ENCODE assay signal across 8 mouse cellular contexts in genomic region chr6:32018105-32018446, GRCm38 (mm10). TPM values are rescaled to one million over a fixed set of nuclear protein-coding genes. Genes with fewer than 3 reads are reported as not detected.
DNase-seq lines count a peak whose midpoint lies in the region; ATAC-seq lines count a peak whose summit lies in the region.

No protein-coding gene starts in this region.

- DNase-seq in layer of hippocampus, postnatal 36 days: peak; percentile 23 to 30
- no peak for DNase-seq in layer of hippocampus, adult 9-10 months (ENCODE audit: low spot score)
- peak; percentile 62 for DNase-seq in brain, adult 2 months (ENCODE audit: low read depth, low spot score)
- DNase-seq in gastrocnemius, postnatal 25 days: peak; percentile 27
- DNase-seq in kidney, postnatal 36 days: peak; percentile 52 to 66
- no peak for DNase-seq in left cerebral cortex, postnatal 25 days (ENCODE audit: low spot score in 2 of 2)
- DNase-seq in thymus, postnatal 10 days (ENCODE audit: low spot score in 2 of 2): no peak

- ATAC-seq in megakaryocyte-erythroid progenitor cell, adult 5-6 weeks (replicated peaks; ENCODE audit: low FRiP score, low TSS enrichment, poor library complexity, severe bottlenecking): no peak

- intact Hi-C loops in left cerebral cortex, postnatal 25 days (cut with DNase I): no loop called here

RNA-seq across cellular contexts. Expression of gene 1700012A03Rik, which starts 32.0 kb away (rescaled TPM):
- total RNA-seq in layer of hippocampus, postnatal 36 days (2021): not detected
- total RNA-seq in gastrocnemius, postnatal 25 days (2021): not detected
- not detected in 2 replicates for total RNA-seq in megakaryocyte-erythroid progenitor cell, adult 5-6 weeks (2014; fragmentation: Nextera tagmentation)
- not detected in 2 replicates for total RNA-seq in megakaryocyte-erythroid progenitor cell, adult 5-6 weeks (2017)
- total RNA-seq in left cerebral cortex, postnatal 25 days (2021): not detected

Comparison
In these comparisons a context has a peak if more than half of its experiments do, and no peak if none do; other contexts are left out.
1. DNase-seq: peak in layer of hippocampus, postnatal 36 days (2 of 2), brain, adult 2 months (single experiment), gastrocnemius, postnatal 25 days (single experiment) and kidney, postnatal 36 days (2 of 2); none in layer of hippocampus, adult 9-10 months (single experiment), left cerebral cortex, postnatal 25 days (0 of 2) and thymus, postnatal 10 days (0 of 2).